Mouse (Mus musculus) ES-CJ7 (cell line): ENCODE measurements around the gene Ms4a8a.

Source experiments
- DNase-seq: peaks from one replicate; pipeline ENCODE4 v3.0.0; 2011; ENCODE audit warnings: low read depth, low spot score

Ms4a8a gene

GRCm38 (mm10) chr19:11017891-11018290 is 63.0 kb downstream of the Ms4a8a start, which contains the start of gene Ms4a18:
Ms4a18 (minus strand) TSS chr19:11018031.
- DNase-seq: no peak
